Mouse (Mus musculus): ENCODE data around the gene Gm29797. TPM values are rescaled to one million over a fixed set of nuclear protein-coding genes. Genes with fewer than 3 reads are reported as not detected.

Gene Gm29797
- polyA plus RNA-seq, 1 experiment from 2014 or later = 0.27 TPM

DNA sequence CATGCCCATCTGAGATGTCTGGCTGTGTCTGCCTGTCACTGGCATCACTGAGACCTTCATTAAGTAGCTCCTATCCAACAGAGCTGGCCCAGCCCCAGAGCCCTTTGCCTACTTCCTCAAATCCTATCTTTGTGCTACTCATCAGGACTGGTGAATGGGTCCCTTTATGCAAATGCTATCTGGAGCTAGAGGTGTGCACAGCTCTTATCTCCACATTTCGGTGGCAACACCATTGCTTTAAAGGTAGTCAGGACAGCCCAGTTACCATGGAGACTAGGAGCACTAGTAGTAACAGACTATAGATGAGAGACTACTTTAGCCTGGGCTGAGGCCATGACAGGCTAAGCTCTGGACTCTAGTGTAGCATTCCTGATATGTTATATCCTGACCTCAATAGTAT is 27.9 kb downstream of the Gm29797 start:
- Histone ChIP-seq H3K9me3 (no peaks in the 10 kb centered on the region), H3K36me3 (peaks cover 40% of the 10 kb centered on the region), H3K27ac (replicated peaks) (no peak overlapping the region), H3K4me1 (peaks cover 11% of the 10 kb centered on the region), H3K9ac (no peak overlapping the region), H3K4me2 (no peak overlapping the region), H3K27me3 (replicated peaks) (no peaks in the 10 kb centered on the region), H3K4me3 (no peak overlapping the region)
- 71% methylated on average over 1 of the region's 1 CpGs for WGBS
- ATAC-seq (ENCODE audit: extremely low read depth, insufficient number of reproducible peaks, low FRiP score, low TSS enrichment) = no peak

- no peak overlapping the region for H3K9ac ChIP-seq
- H3K4me1 ChIP-seq = peaks cover 18% of the 10 kb centered on the region
- H3K27ac ChIP-seq (replicated peaks) = no peak overlapping the region
- no peak for ATAC-seq (ENCODE audit: extremely low read depth, insufficient number of reproducible peaks, low FRiP score, low TSS enrichment)
- H3K4me3 ChIP-seq = no peak overlapping the region
- H3K4me2 ChIP-seq = no peak overlapping the region
- WGBS = 84% methylated on average over 4 of the region's 4 CpGs
- H3K9me3 ChIP-seq = no peaks in the 10 kb centered on the region
- H3K36me3 ChIP-seq = peaks cover 40% of the 10 kb centered on the region
- no peaks in the 10 kb centered on the region for H3K27me3 ChIP-seq (replicated peaks)
These were observed 28.9 kb downstream of the Gm29797 start for GRCm38 (mm10) chr2:181685686-181686085.

- peaks cover 40% of the 10 kb centered on the region for H3K36me3 ChIP-seq
- H3K4me1 ChIP-seq = peaks cover 13% of the 10 kb centered on the region
- ATAC-seq (ENCODE audit: extremely low read depth, insufficient number of reproducible peaks, low FRiP score, low TSS enrichment) = no peak
- no peak overlapping the region for H3K9ac ChIP-seq
- H3K27ac ChIP-seq (replicated peaks) = no peak overlapping the region
- no peak overlapping the region for H3K4me3 ChIP-seq
- 90% methylated on average over 8 of the region's 8 CpGs for WGBS
- no peaks in the 10 kb centered on the region for H3K27me3 ChIP-seq (replicated peaks)
- no peak overlapping the region for H3K4me2 ChIP-seq
- H3K9me3 ChIP-seq = no peaks in the 10 kb centered on the region
These were observed 30.8 kb downstream of the Gm29797 start for GRCm38 (mm10) chr2:181687586-181687985.

DNA sequence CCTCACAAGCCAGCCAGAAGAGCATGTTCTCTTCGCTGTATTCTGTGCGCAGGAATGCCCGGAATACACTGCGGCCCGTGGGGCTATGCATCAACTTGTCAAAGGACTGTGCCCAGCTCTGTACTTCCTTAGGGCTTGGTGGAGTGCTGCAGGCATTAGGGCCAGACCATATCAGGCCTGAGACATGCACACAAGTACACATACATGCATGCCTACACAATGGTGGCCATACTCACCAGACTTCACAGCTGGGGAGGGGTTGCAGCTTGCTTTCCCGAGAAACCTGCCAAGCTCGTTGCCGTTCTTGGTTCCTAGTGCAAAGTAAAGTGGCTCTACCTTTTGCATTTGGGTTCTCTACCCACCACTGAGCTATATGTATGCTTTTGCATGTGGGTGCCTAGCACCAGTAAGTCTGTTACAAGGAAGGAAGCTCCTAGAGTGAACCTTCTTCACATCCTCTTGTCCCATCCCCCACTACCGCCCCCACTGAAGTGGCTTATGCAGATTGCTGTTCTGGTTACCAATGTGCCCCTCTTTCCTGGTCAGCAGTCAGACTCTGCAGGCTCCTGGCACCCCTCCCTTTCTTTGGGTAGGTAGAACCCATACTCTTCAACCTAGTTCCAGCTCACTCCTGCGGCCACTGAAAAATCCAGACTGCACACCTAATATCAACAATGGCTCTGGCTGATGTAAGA is 32.8 kb downstream of the Gm29797 start:
- no peak overlapping the region for H3K27ac ChIP-seq (replicated peaks)
- no peak overlapping the region for H3K4me3 ChIP-seq
- no peaks in the 10 kb centered on the region for H3K27me3 ChIP-seq (replicated peaks)
- no peak overlapping the region for H3K4me2 ChIP-seq
- no peak overlapping the region for H3K9ac ChIP-seq
- ATAC-seq (ENCODE audit: extremely low read depth, insufficient number of reproducible peaks, low FRiP score, low TSS enrichment) = no peak
- peaks cover 26% of the 10 kb centered on the region for H3K4me1 ChIP-seq
- H3K9me3 ChIP-seq = no peaks in the 10 kb centered on the region
- H3K36me3 ChIP-seq = peaks cover 40% of the 10 kb centered on the region
- 82% methylated on average over 10 of the region's 10 CpGs for WGBS

GRCm38 (mm10) chr2:181691083-181691482 is 34.2 kb downstream of the Gm29797 start:
- Histone ChIP-seq H3K36me3 (peaks cover 34% of the 10 kb centered on the region), H3K4me3 (no peak overlapping the region), H3K9me3 (no peaks in the 10 kb centered on the region), H3K9ac (no peak overlapping the region), H3K27ac (replicated peaks) (no peak overlapping the region), H3K27me3 (replicated peaks) (0 out of 2 replicates have a peak, but pooled peaks cover 6% of the 10 kb centered on the region), H3K4me1 (peaks cover 26% of the 10 kb centered on the region), H3K4me2 (no peak overlapping the region)
- no peak for ATAC-seq (ENCODE audit: extremely low read depth, insufficient number of reproducible peaks, low FRiP score, low TSS enrichment)
- 84% methylated on average over 6 of the region's 6 CpGs for WGBS

DNA sequence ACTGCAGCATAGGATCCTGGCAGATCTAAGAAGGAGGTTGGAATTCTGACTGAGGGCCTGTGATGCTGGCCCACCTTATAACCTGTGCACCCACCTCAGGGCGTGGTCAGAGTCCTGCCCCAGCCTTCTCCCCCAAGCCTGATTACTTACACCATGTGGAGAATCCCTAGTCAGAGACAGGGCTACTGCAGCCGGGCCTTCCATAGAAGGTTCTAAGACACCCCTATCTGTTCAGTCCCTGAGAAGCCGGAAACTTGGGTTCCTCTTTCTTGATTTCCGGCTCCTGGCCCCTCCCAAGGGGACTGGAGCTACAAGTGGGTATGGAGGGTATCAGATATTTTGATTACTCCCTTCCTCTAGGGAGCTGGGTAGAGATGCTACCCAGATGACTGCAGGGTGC is 34.7 kb downstream of the Gm29797 start:
- H3K9me3 ChIP-seq = no peaks in the 10 kb centered on the region
- H3K36me3 ChIP-seq = peaks cover 30% of the 10 kb centered on the region
- H3K9ac ChIP-seq = no peak overlapping the region
- H3K27ac ChIP-seq (replicated peaks) = no peak overlapping the region
- no peak overlapping the region for H3K4me2 ChIP-seq
- ATAC-seq (ENCODE audit: extremely low read depth, insufficient number of reproducible peaks, low FRiP score, low TSS enrichment) = no peak
- WGBS = 75% methylated on average over 4 of the region's 4 CpGs
- peaks cover 9% of the 10 kb centered on the region for H3K27me3 ChIP-seq (replicated peaks)
- H3K4me3 ChIP-seq = no peak overlapping the region
- H3K4me1 ChIP-seq = peaks cover 26% of the 10 kb centered on the region

- peak overlapping the region; percentile 89 for H3K4me2 ChIP-seq
These were observed 35.5 kb downstream of the Gm29797 start for GRCm38 (mm10) chr2:181692304-181692703.

DNA sequence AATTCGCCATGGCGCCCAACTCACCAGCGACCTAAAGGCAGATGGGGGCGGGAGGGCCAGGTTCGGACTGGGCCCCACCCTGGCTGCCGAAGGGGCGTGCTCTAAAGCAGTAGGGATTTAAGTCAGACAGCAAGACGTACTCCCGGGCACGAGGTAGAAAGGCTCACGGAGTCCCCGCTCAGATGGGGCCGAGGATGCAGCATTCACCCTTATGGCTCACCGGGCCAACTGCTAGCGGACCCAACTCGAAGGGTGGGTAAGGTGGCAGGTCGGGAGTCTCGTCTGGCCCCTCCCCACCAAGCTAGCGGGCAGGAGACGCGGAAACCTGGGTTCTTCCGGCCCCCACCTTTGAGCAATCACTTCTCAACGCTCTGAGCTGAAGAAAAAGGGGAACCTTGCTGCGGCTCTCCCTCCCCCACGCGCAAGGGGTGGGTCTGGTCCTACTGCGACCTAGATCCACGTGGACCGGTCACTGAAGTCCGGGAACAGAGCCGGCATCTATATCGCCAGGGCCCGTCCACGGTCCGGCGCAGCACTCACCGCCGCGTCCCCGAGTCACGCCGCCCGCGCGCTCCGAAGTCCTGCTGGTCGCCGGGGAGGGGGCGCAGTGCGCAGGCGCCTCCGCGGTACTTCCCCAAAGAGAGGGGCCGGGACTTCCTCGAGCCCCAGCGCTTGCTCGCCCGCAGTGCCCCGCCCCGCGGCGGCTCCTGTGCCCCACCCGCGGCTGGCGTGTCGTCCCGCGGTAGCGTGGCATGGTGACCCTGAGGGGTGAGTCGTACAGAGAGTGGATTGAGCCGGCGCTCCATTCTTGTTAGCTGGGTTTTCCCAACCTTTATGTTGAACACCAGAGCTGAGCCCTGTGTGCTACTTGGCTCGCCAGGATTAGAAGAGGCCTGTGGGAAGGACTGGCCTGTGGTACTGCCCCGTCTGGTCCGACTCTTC is 36.8 kb downstream of the Gm29797 start, which contains the start of gene Rgs19:
Gene Rgs19 (minus strand): TSS at position 639 of the 942 bp plus-strand sequence.
- Histone ChIP-seq H3K4me2 (peak within 1 kb of the TSS; percentile 89), H3K4me1 (peaks cover 26% of the 10 kb centered on the region), H3K9me3 (no peaks in the 10 kb centered on the region), H3K9ac (peak within 1 kb of the TSS; percentile 90), H3K4me3 (peak within 1 kb of the TSS; percentile 75), H3K36me3 (peaks cover 10% of the 10 kb centered on the region), H3K27me3 (replicated peaks) (peaks cover 23% of the 10 kb centered on the region), H3K27ac (replicated peaks) (peak within 1 kb of the TSS; percentile 34)
- under 1% methylated on average over 74 of the region's 75 CpGs for WGBS
- peak; percentile 78 for ATAC-seq (ENCODE audit: extremely low read depth, insufficient number of reproducible peaks, low FRiP score, low TSS enrichment)

More at GRCm38 (mm10) chr2:181692304-181692703, 35.5 kb downstream of the Gm29797 start:
- H3K4me1 ChIP-seq = peaks cover 26% of the 10 kb centered on the region
- peak overlapping the region; percentile 75; the same call in 1 of the 2 replicates for H3K4me3 ChIP-seq
- peaks cover 16% of the 10 kb centered on the region for H3K27me3 ChIP-seq (replicated peaks)
- peaks cover 22% of the 10 kb centered on the region for H3K36me3 ChIP-seq
- H3K9me3 ChIP-seq = no peaks in the 10 kb centered on the region
- H3K9ac ChIP-seq = no peak overlapping the region
- H3K27ac ChIP-seq (replicated peaks) = no peak overlapping the region
- 91% methylated on average over 3 of the region's 3 CpGs for WGBS
- ATAC-seq (ENCODE audit: extremely low read depth, insufficient number of reproducible peaks, low FRiP score, low TSS enrichment) = no peak

GRCm38 (mm10) chr2:181694581-181694980 is 37.7 kb downstream of the Gm29797 start:
- 79% methylated on average over 3 of the region's 3 CpGs for WGBS

GRCm38 (mm10) chr2:181695776-181696175 is 38.9 kb downstream of the Gm29797 start:
- Histone ChIP-seq H3K9me3 (no peaks in the 10 kb centered on the region), H3K4me1 (peaks cover 15% of the 10 kb centered on the region)

More at GRCm38 (mm10) chr2:181694581-181694980, 37.7 kb downstream of the Gm29797 start:
- Histone ChIP-seq H3K27me3 (replicated peaks) (peaks cover 23% of the 10 kb centered on the region), H3K4me3 (peak overlapping the region; percentile 75; the same call in 1 of the 2 replicates), H3K36me3 (peaks cover under 1% of the 10 kb centered on the region; the same call in 1 of the 2 replicates), H3K9me3 (no peaks in the 10 kb centered on the region), H3K9ac (peak overlapping the region; percentile 90; the same call in 1 of the 2 replicates), H3K27ac (replicated peaks) (no peak overlapping the region), H3K4me2 (peak overlapping the region; percentile 89), H3K4me1 (peaks cover 26% of the 10 kb centered on the region)
- ATAC-seq (ENCODE audit: extremely low read depth, insufficient number of reproducible peaks, low FRiP score, low TSS enrichment) = no peak

DNA sequence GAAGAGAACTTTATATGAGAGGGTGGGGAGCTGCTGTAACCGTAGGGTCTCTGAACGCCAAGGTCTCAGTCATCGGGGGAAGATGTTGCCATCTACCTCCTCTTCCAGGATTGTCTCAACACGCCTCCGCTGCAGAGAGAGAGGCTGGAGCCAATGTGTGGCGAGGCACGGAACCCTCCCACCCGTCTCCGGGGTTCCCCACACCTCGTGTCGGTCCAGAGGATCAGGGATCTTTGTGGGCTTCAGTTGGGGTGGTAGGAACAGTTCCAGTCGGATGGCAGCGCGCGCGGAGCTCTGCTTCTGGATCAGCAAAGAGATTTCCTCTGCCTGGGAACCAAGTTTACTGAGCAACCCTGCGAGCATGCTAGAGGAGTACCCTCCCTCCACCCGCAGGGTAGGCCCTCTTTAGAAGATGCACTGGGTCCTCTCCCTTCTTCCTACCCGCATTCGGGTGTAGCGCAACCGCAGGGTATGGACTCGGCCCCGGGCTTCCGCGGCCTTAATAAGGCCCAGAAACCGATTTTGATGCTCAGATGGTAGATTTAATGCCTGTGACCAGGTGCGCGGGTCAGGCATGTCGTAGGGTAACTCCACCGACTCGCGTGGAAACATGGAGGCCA is 40.1 kb downstream of the Gm29797 start:
- Histone ChIP-seq H3K4me3 (no peak overlapping the region), H3K36me3 (no peaks in the 10 kb centered on the region), H3K4me1 (peaks cover 14% of the 10 kb centered on the region), H3K9ac (no peak overlapping the region), H3K4me2 (no peak overlapping the region), H3K27me3 (replicated peaks) (peaks cover 23% of the 10 kb centered on the region), H3K27ac (replicated peaks) (no peak overlapping the region), H3K9me3 (no peaks in the 10 kb centered on the region)
- 55% methylated on average over 33 of the region's 33 CpGs for WGBS
- no peak for ATAC-seq (ENCODE audit: extremely low read depth, insufficient number of reproducible peaks, low FRiP score, low TSS enrichment)

More at GRCm38 (mm10) chr2:181695776-181696175, 38.9 kb downstream of the Gm29797 start:
- H3K4me3 ChIP-seq = no peak overlapping the region
- no peak overlapping the region for H3K9ac ChIP-seq
- WGBS = 71% methylated on average over 1 of the region's 1 CpGs
- no peaks in the 10 kb centered on the region for H3K36me3 ChIP-seq
- H3K27me3 ChIP-seq (replicated peaks) = peaks cover 23% of the 10 kb centered on the region
- ATAC-seq (ENCODE audit: extremely low read depth, insufficient number of reproducible peaks, low FRiP score, low TSS enrichment) = no peak
- no peak overlapping the region for H3K4me2 ChIP-seq
- H3K27ac ChIP-seq (replicated peaks) = no peak overlapping the region

Measured in heart, embryonic 13.5 days (tissue).